In genomic region chr14:45794980-45795379, GRCm38 (mm10) we compare ENCODE assay signal across 25 mouse cellular contexts.
A peak's percentile ranks its signal among the peaks of the same experiment; 100 is the strongest.
DNase-seq lines count a peak whose midpoint lies in the region; ATAC-seq lines count a peak whose summit lies in the region.
"Had no signal": no experiment of that assay in that cellular context is flagged by ENCODE, and none has a peak within 500 bp of the region (broad histone marks: within the 10 kb centered on the region; RNA-seq: fewer than 3 reads in every experiment).

No protein-coding gene starts in this region.

- no peaks in the 10 kb centered on the region for H3K36me3 ChIP-seq in limb, embryonic 13.5 days
- no peaks in the 10 kb centered on the region for H3K36me3 ChIP-seq in limb, embryonic 10.5 days
- H3K36me3 ChIP-seq in lung, embryonic 15.5 days, result no peaks in the 10 kb centered on the region
- H3K36me3 ChIP-seq: embryonic facial prominence, embryonic 13.5 days; embryonic facial prominence, embryonic 15.5 days; forebrain, embryonic 10.5 days; forebrain, embryonic 12.5 days had no signal

- H3K27me3 ChIP-seq in limb, embryonic 13.5 days, result no peaks in the 10 kb centered on the region
- no peaks in the 10 kb centered on the region for H3K27me3 ChIP-seq in limb, embryonic 10.5 days (ENCODE audit: low read depth, poor library complexity, severe bottlenecking)
- no peaks in the 10 kb centered on the region for H3K27me3 ChIP-seq in lung, embryonic 15.5 days
- H3K27me3 ChIP-seq: embryonic facial prominence, embryonic 13.5 days; embryonic facial prominence, embryonic 15.5 days; forebrain, embryonic 12.5 days had no signal

- 33% methylated on average over 1 of the region's 1 CpGs for WGBS in limb, embryonic 13.5 days
- WGBS in limb, embryonic 10.5 days, result 81% methylated on average over 1 of the region's 1 CpGs
- WGBS in lung, embryonic 15.5 days, result 15% methylated on average over 1 of the region's 1 CpGs

- H3K4me1 ChIP-seq in limb, embryonic 13.5 days, result no peaks in the 10 kb centered on the region; the same call in 1 of the 2 replicates
- H3K4me1 ChIP-seq in limb, embryonic 10.5 days, result no peaks in the 10 kb centered on the region
- peaks cover 8% of the 10 kb centered on the region; the same call in 1 of the 2 replicates for H3K4me1 ChIP-seq in lung, embryonic 15.5 days
- H3K4me1 ChIP-seq: embryonic facial prominence, embryonic 13.5 days; embryonic facial prominence, embryonic 15.5 days; forebrain, embryonic 10.5 days; forebrain, embryonic 12.5 days had no signal

- intact Hi-C loops in heart, postnatal 25 days (cut with DNase I), result no loop called here

- H3K4me3 ChIP-seq in limb, embryonic 13.5 days, result no peak overlapping the region
- H3K4me3 ChIP-seq in limb, embryonic 10.5 days, result no peak overlapping the region
- no peak overlapping the region for H3K4me3 ChIP-seq in lung, embryonic 15.5 days
- H3K4me3 ChIP-seq: embryonic facial prominence, embryonic 13.5 days; embryonic facial prominence, embryonic 15.5 days; erythroblast, embryonic 14.5 days; forebrain, embryonic 10.5 days; forebrain, embryonic 12.5 days had no signal

- ATAC-seq in limb, embryonic 13.5 days (ENCODE audit: low FRiP score, low read depth), result 0 out of 2 replicates have a peak, but pooled peaks have one; percentile 48
- ATAC-seq in lung, embryonic 15.5 days (ENCODE audit: borderline replicate concordance, extremely low read depth, low FRiP score, low TSS enrichment), result 0 out of 2 replicates have a peak, but pooled peaks have one; percentile 23
- ATAC-seq: forebrain, embryonic 14.5 days had no signal

- no peak overlapping the region; the same call in 1 of the 2 replicates for H3K27ac ChIP-seq in limb, embryonic 13.5 days
- H3K27ac ChIP-seq in limb, embryonic 10.5 days, result no peak overlapping the region
- H3K27ac ChIP-seq in lung, embryonic 15.5 days, result no peak overlapping the region
- H3K27ac ChIP-seq: embryonic facial prominence, embryonic 13.5 days; embryonic facial prominence, embryonic 15.5 days; forebrain, embryonic 10.5 days; forebrain, embryonic 12.5 days had no signal

- H3K4me2 ChIP-seq in limb, embryonic 13.5 days (replicated peaks), result no peak overlapping the region
- no peak overlapping the region for H3K4me2 ChIP-seq in lung, embryonic 15.5 days
- H3K4me2 ChIP-seq: embryonic facial prominence, embryonic 13.5 days; embryonic facial prominence, embryonic 15.5 days; forebrain, embryonic 12.5 days had no signal

- peak; percentile 90 for DNase-seq in heart, adult 11 months
- no peak for DNase-seq in heart, postnatal 25 days (ENCODE audit: low spot score)
- no peak for DNase-seq in limb, embryonic 10.5 days (ENCODE audit: low spot score)
- DNase-seq in lung, postnatal 4 days, result no peak
- peak; percentile 29 for DNase-seq in lung, postnatal 36 days
- no peak for DNase-seq in lung, adult 18-20 months
- DNase-seq: adrenal gland, adult 2 months; adrenal gland, postnatal 10 days; adrenal gland, postnatal 25 days; B cell, adult 2 months; cerebellum, adult 11 months; cerebellum, adult 18-20 months; cerebellum, adult 8-10 months; cerebellum, adult 9-11 months; cerebellum, postnatal 14 days; cerebellum, postnatal 36 days; embryo, embryonic 11 days had no signal

- no peak overlapping the region for H3K9ac ChIP-seq in limb, embryonic 13.5 days
- H3K9ac ChIP-seq in lung, embryonic 15.5 days, result no peak overlapping the region
- H3K9ac ChIP-seq: embryonic facial prominence, embryonic 13.5 days; embryonic facial prominence, embryonic 15.5 days; forebrain, embryonic 12.5 days had no signal

- no peaks in the 10 kb centered on the region for H3K9me3 ChIP-seq in limb, embryonic 13.5 days
- no peaks in the 10 kb centered on the region for H3K9me3 ChIP-seq in limb, embryonic 10.5 days (replicated peaks)
- H3K9me3 ChIP-seq in lung, embryonic 15.5 days, result no peaks in the 10 kb centered on the region
- H3K9me3 ChIP-seq: embryonic facial prominence, embryonic 13.5 days; embryonic facial prominence, embryonic 15.5 days; forebrain, embryonic 10.5 days; forebrain, embryonic 12.5 days had no signal

Comparison
In these comparisons a context has a peak if more than half of its experiments do, and no peak if none do; other contexts are left out.
1. DNase-seq: peak in heart, adult 11 months (single experiment) and lung, postnatal 36 days (single experiment); none in heart, postnatal 25 days (single experiment), limb, embryonic 10.5 days (single experiment), lung, postnatal 4 days (0 of 2) and lung, adult 18-20 months (0 of 2).